8 mouse cellular contexts compared by ENCODE assay signal in genomic region chr3:31056047-31056650, GRCm38 (mm10). TPM values are rescaled to one million over a fixed set of nuclear protein-coding genes. Genes with fewer than 3 reads are reported as not detected.
A peak's percentile ranks its signal among the peaks of the same experiment; 100 is the strongest.
DNase-seq lines count a peak whose midpoint lies in the region; ATAC-seq and TF ChIP-seq lines count a peak whose summit lies in the region.

No protein-coding gene starts in this region.

- H3K9me3 ChIP-seq in intestine, embryonic 14.5 days (ENCODE audit: control insufficient read depth, low read length): no peaks in the 10 kb centered on the region
- H3K9me3 ChIP-seq in liver, postnatal 0 days (ENCODE audit: low read length): no peaks in the 10 kb centered on the region

- 19% methylated on average over 17 of the region's 17 CpGs for WGBS in intestine, embryonic 14.5 days
- whole genome bisulfite sequencing in liver, postnatal 0 days (ENCODE audit: insufficient replicate concordance): 19% methylated on average over 17 of the region's 17 CpGs
- 26% methylated on average over 17 of the region's 17 CpGs for WGBS in olfactory bulb, adult 2 months

- TF ChIP-seq POLR2A in bone marrow macrophage, adult 2 months (IDR thresholded peaks at IDR 0.05; ENCODE audit: borderline replicate concordance, low read depth, low read length): no peak
- no peak for TF ChIP-seq POLR2A in olfactory bulb, adult 2 months (IDR thresholded peaks at IDR 0.05; ENCODE audit: insufficient read depth, low read depth, low read length)

- no peak for TF ChIP-seq CTCF in bone marrow macrophage, adult 2 months (IDR thresholded peaks at IDR 0.05; ENCODE audit: low read depth, low read length)
- TF ChIP-seq CTCF in liver, postnatal 0 days (IDR thresholded peaks at IDR 0.05; ENCODE audit: low read depth): peak; percentile 35
- TF ChIP-seq CTCF in olfactory bulb, adult 2 months (IDR thresholded peaks at IDR 0.05; ENCODE audit: insufficient read depth, low read depth, low read length): no peak

- peak overlapping the region; percentile 96 for H3K27ac ChIP-seq in bone marrow macrophage, adult 2 months (ENCODE audit: insufficient read depth, low read depth, low read length)
- H3K27ac ChIP-seq in intestine, embryonic 14.5 days (ENCODE audit: low read depth): peak overlapping the region; percentile 85
- peak overlapping the region; percentile 88 for H3K27ac ChIP-seq in liver, postnatal 0 days (ENCODE audit: low read depth)
- H3K27ac ChIP-seq in olfactory bulb, adult 2 months (ENCODE audit: insufficient read depth, low read depth, low read length): no peak overlapping the region

- no peaks in the 10 kb centered on the region for H3K27me3 ChIP-seq in intestine, embryonic 14.5 days (replicated peaks; ENCODE audit: control insufficient read depth, insufficient read depth, low read length)
- no peaks in the 10 kb centered on the region for H3K27me3 ChIP-seq in liver, postnatal 0 days (ENCODE audit: insufficient read depth, low read length)

- ATAC-seq in intestine, embryonic 14.5 days (replicated peaks; ENCODE audit: low FRiP score, low TSS enrichment, low read depth): peak; percentile 70
- peak; percentile 44 for ATAC-seq in liver, postnatal 0 days
- ATAC-seq in activated CD4-positive, CD25-positive, alpha-beta regulatory T cell, adult 4 months: no peak

- H3K4me3 ChIP-seq in bone marrow macrophage, adult 2 months (ENCODE audit: insufficient read depth, low read length): peak overlapping the region; percentile 93
- peak overlapping the region; percentile 54 for H3K4me3 ChIP-seq in intestine, embryonic 14.5 days (ENCODE audit: low read depth, low read length)
- peak overlapping the region; percentile 63 for H3K4me3 ChIP-seq in liver, postnatal 0 days (ENCODE audit: low read depth, low read length)
- peak overlapping the region; percentile 47 for H3K4me3 ChIP-seq in olfactory bulb, adult 2 months (ENCODE audit: insufficient read depth, low read depth, low read length)

- TF ChIP-seq EP300 in liver, postnatal 0 days (IDR thresholded peaks at IDR 0.05; ENCODE audit: low read depth): no peak

- peak overlapping the region; percentile 54 for H3K4me2 ChIP-seq in intestine, embryonic 14.5 days (ENCODE audit: low read length)
- peak overlapping the region; percentile 84 for H3K4me2 ChIP-seq in liver, postnatal 0 days (ENCODE audit: low read depth, low read length)

- intact Hi-C loops in gastrocnemius, postnatal 14 days (cut with DNase I; ENCODE audit: low total_unique reads): loop anchor here (2.0 kb wide), 1 partner anchor 83 kb away; no protein-coding TSS in a partner anchor

- H3K4me1 ChIP-seq in bone marrow macrophage, adult 2 months (ENCODE audit: control insufficient read depth, insufficient read depth, low read length): peaks cover 15% of the 10 kb centered on the region
- peaks cover 2% of the 10 kb centered on the region; the same call in 1 of the 2 replicates for H3K4me1 ChIP-seq in intestine, embryonic 14.5 days (replicated peaks; ENCODE audit: control insufficient read depth, insufficient read depth, low read length)
- peaks cover 5% of the 10 kb centered on the region for H3K4me1 ChIP-seq in liver, postnatal 0 days (ENCODE audit: insufficient read depth)
- H3K4me1 ChIP-seq in olfactory bulb, adult 2 months (ENCODE audit: control insufficient read depth, insufficient read depth, low read length): no peaks in the 10 kb centered on the region

- peak; percentile 19 for DNase-seq in cerebellum, adult 9-11 months
- DNase-seq in cerebellum, adult 8-10 months: no peak
- DNase-seq in gastrocnemius, postnatal 14 days: peak; percentile 30
- DNase-seq in intestine, embryonic 14.5 days (ENCODE audit: low spot score): peak; percentile 76
- DNase-seq in liver, postnatal 0 days: peak; percentile 65

- peaks cover 7% of the 10 kb centered on the region for H3K36me3 ChIP-seq in intestine, embryonic 14.5 days (ENCODE audit: control insufficient read depth, insufficient read depth, low read length)
- no peaks in the 10 kb centered on the region for H3K36me3 ChIP-seq in liver, postnatal 0 days (replicated peaks; ENCODE audit: insufficient read depth, low read length)

- H3K9ac ChIP-seq in intestine, embryonic 14.5 days (ENCODE audit: low read length): peak overlapping the region; percentile 49
- H3K9ac ChIP-seq in liver, postnatal 0 days (replicated peaks): peak overlapping the region; percentile 59

RNA-seq across cellular contexts. Expression of gene Skil, which starts 38.7 kb away (rescaled TPM):
- polyA plus RNA-seq in bone marrow macrophage, adult 2 months (2012; ENCODE audit: insufficient read depth, insufficient read length, missing spikeins): 30.3 and 35.5 TPM in 2 replicates
- 10 to 100 TPM; 12.7 TPM for total RNA-seq in gastrocnemius, postnatal 14 days (2021)
- polyA plus RNA-seq in intestine, embryonic 14.5 days (2014; fragmentation: Nextera tagmentation; extraction: Ambion mirVana): 23.6 and 25.0 TPM in 2 replicates
- 7.3 and 8.2 TPM in 2 replicates for polyA plus RNA-seq in liver, postnatal 0 days (2015; fragmentation: Nextera tagmentation; extraction: Ambion mirVana)
- polyA plus RNA-seq in olfactory bulb, adult 2 months (2012; ENCODE audit: insufficient read depth, insufficient read length, low replicate concordance, missing spikeins): not detected in 2 replicates
- polyA plus RNA-seq in activated CD4-positive, CD25-positive, alpha-beta regulatory T cell, adult 4 months (2017; shearing (Covaris generic)): 10 to 100 TPM; 54.4 to 60.6 TPM
